Mouse (Mus musculus) brain, embryonic 14.5 days (tissue): ENCODE results near the gene Cdc40.

Experiments
- CTCF ChIP-seq: fragments of 200-500 bp; IDR thresholded peaks from 2 replicates; pipeline ENCODE4 v1.5.1; 2012; ENCODE audit warnings: inconsistent platforms, mild to moderate bottlenecking, moderate library complexity, borderline replicate concordance; ENCODE audit not compliant: insufficient read depth, insufficient read length; ENCODE audit errors: extremely low read depth
- POLR2A ChIP-seq: fragments of 200-500 bp; IDR thresholded peaks from 2 replicates; pipeline ENCODE4 v1.6.1; 2012; ENCODE audit warnings: mild to moderate bottlenecking, inconsistent platforms, borderline replicate concordance; ENCODE audit not compliant: poor library complexity, insufficient read depth, insufficient read length, severe bottlenecking; ENCODE audit errors: extremely low read depth

DNA sequence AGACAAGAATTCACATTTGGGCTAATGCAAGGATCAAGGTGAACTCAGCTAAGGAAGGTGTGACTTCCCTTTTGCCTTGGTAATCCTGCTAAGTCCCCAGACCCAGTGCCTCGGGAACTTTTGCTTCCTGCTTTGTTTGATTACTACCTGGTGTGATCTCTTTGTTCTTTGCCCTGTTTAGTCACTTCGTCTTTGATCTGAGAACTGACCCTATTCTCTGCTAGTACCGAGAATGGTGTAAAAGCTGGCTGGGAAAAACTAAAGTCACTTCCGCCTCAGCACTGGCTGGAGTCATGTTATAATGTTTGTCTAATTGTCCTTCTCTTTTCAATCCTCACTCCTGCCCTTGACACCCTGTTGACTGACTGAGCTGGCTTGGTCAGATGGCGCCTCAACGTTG is 66.6 kb downstream of the Cdc40 start:
- TF ChIP-seq CTCF (no peak), POLR2A (no peak)
